Mouse (Mus musculus) limb, embryonic 13.5 days (tissue): ENCODE results near the gene Hdgf. TPM values are rescaled to one million over a fixed set of nuclear protein-coding genes. Genes with fewer than 3 reads are reported as not detected.
A peak's percentile ranks its signal among the peaks of the same experiment; 100 is the strongest.

ENCODE experiments used
- ATAC-seq: fragments of 200-750 bp; cut with Nextera tagmentation; 2 replicates; pipeline ENCODE4 v1.8.0; 2017; ENCODE audit warnings: low read depth, moderate number of reproducible peaks, moderate TSS enrichment; ENCODE audit not compliant: low FRiP score
- H3K27ac ChIP-seq: fragments of 300-500 bp; sonication (generic); 2 replicates; pipeline ENCODE4 v1.5.1; 2015; ENCODE audit warnings: inconsistent platforms, mild to moderate bottlenecking, moderate library complexity
- H3K27me3 ChIP-seq: fragments of 300-500 bp; sonication (generic); 2 replicates; pipeline ENCODE4 v1.6.1; 2015; ENCODE audit warnings: mild to moderate bottlenecking, inconsistent platforms
- H3K36me3 ChIP-seq: fragments of 300-500 bp; sonication (generic); 2 replicates; pipeline ENCODE4 v1.6.1; 2015; ENCODE audit warnings: inconsistent platforms, mild to moderate bottlenecking, moderate library complexity
- H3K4me1 ChIP-seq: fragments of 300-500 bp; sonication (generic); 2 replicates; pipeline ENCODE4 v1.6.1; 2015; ENCODE audit warnings: inconsistent platforms
- H3K4me2 ChIP-seq: fragments of 300-500 bp; sonication (generic); replicated peaks from 2 replicates; pipeline ENCODE4 v1.6.1; 2015; ENCODE audit warnings: inconsistent platforms, mild to moderate bottlenecking, moderate library complexity
- H3K4me3 ChIP-seq: fragments of 300-500 bp; sonication (generic); 2 replicates; pipeline ENCODE4 v1.5.1; 2015; ENCODE audit warnings: moderate library complexity, mild to moderate bottlenecking, inconsistent platforms
- H3K9ac ChIP-seq: fragments of 300-500 bp; sonication (generic); 2 replicates; pipeline ENCODE4 v1.6.1; 2015; ENCODE audit warnings: mild to moderate bottlenecking, inconsistent platforms
- H3K9me3 ChIP-seq: fragments of 300-500 bp; sonication (generic); 2 replicates; pipeline ENCODE4 v1.6.1; 2016; ENCODE audit warnings: inconsistent platforms
- WGBS: fragments of 180-500 bp; shearing (Covaris S2); methylation state at CpG from one replicate; pipeline ENCODE4 v1.1.7; 2015; 5-methylcytosine and 5-hydroxymethylcytosine counted together
- polyA plus RNA-seq: library from polyadenylated mRNA; unstranded; fragments of >200 nt; fragmentation: Nextera tagmentation; extraction: Ambion mirVana; gene quantifications from 2 replicates; pipeline ENCODE4 v1.2.1, GENCODE M21; 2015

Hdgf gene
- polyA plus RNA-seq, 1 experiment from 2014 or later: 205 TPM

DNA sequence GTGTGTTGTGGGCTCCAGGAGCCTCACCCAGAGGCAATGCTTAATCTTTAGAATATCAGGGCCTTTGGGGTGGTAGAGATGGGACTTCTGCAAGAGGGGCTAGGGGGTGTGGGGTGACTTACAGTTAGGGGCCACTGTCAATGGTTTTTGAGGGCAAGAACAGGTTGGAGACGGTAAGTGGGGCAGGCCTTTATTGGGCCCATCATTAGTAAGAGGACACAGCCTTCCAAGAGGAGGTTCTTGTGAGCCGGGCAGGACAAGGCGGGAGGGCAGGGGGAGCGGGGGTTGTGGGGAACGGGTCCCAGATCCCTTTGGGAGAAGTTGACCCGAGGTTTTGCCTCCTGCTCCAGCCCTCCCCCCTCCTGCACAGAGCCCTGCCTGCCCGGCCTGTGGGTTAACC lies 7.4 kb downstream of the Hdgf start:
- H3K9ac ChIP-seq: no peak overlapping the region
- H3K27ac ChIP-seq: no peak overlapping the region
- H3K27me3 ChIP-seq: no peaks in the 10 kb centered on the region
- H3K4me3 ChIP-seq: no peak overlapping the region
- peaks cover 34% of the 10 kb centered on the region for H3K4me1 ChIP-seq
- H3K9me3 ChIP-seq: no peaks in the 10 kb centered on the region
- peaks cover 50% of the 10 kb centered on the region for H3K36me3 ChIP-seq
- 89% methylated on average over 7 of the region's 7 CpGs for WGBS
- no peak overlapping the region for H3K4me2 ChIP-seq
- ATAC-seq: no peak

DNA sequence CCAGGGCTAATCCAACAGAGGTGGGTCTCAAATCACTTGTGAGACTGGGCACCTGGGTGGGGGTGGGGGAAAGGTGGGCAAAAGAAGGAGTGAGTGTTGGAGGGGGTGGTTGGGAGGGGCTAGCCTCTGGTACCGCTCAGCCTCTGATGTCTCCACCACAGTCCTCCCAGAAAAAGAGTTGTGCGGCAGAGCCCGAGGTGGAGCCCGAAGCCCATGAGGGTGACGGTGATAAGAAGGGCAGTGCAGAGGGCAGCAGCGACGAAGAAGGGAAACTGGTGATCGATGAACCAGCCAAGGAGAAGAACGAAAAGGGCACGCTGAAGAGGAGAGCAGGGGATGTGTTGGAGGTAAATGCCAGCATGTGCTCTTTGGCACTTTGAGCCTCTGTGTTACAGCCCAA lies 7.8 kb downstream of the Hdgf start:
- Histone ChIP-seq H3K27me3 (no peaks in the 10 kb centered on the region), H3K36me3 (peaks cover 50% of the 10 kb centered on the region), H3K9me3 (no peaks in the 10 kb centered on the region), H3K4me2 (no peak overlapping the region), H3K27ac (no peak overlapping the region), H3K4me1 (peaks cover 30% of the 10 kb centered on the region), H3K9ac (no peak overlapping the region), H3K4me3 (no peak overlapping the region)
- no peak for ATAC-seq
- 95% methylated on average over 10 of the region's 10 CpGs for WGBS

DNA sequence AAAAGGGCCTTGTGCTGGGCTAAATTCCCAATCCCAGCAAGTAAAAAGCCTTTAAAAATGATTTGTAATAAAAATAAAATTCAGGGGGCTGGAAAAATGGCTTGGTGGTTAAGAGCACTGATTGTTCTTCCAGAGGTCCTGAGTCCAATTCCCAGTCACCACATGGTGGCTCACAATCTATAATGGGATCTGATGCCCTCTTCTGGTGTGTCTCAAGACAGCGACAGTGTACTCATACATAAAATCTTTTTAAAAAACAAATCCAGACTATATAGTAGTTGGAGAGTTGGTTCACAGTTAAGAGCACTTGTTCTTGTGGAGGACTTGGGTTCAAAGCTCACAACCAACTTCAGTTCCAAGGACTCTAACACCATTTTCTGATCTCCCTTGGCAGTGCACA lies 10.9 kb downstream of the Hdgf start:
- WGBS: 89% methylated on average over 1 of the region's 1 CpGs
- Histone ChIP-seq H3K4me2 (no peak overlapping the region), H3K4me3 (no peak overlapping the region), H3K27ac (no peak overlapping the region), H3K9me3 (no peaks in the 10 kb centered on the region), H3K4me1 (peaks cover 9% of the 10 kb centered on the region; the same call in 1 of the 2 replicates), H3K9ac (no peak overlapping the region), H3K27me3 (no peaks in the 10 kb centered on the region), H3K36me3 (peaks cover 53% of the 10 kb centered on the region)
- no peak for ATAC-seq

GRCm38 (mm10) chr3:87918551-87918950 lies 12.4 kb downstream of the Hdgf start:
- Histone ChIP-seq H3K36me3 (peaks cover 61% of the 10 kb centered on the region), H3K27ac (0 out of 2 replicates have a peak overlapping the region, but pooled peaks have one; percentile 24), H3K4me3 (peak overlapping the region; percentile 71; the same call in 1 of the 2 replicates), H3K27me3 (no peaks in the 10 kb centered on the region), H3K4me1 (peaks cover 9% of the 10 kb centered on the region; the same call in 1 of the 2 replicates), H3K4me2 (peak overlapping the region; percentile 85), H3K9me3 (no peaks in the 10 kb centered on the region), H3K9ac (no peak overlapping the region)
- ATAC-seq: no peak
- 88% methylated on average over 1 of the region's 1 CpGs for WGBS

DNA sequence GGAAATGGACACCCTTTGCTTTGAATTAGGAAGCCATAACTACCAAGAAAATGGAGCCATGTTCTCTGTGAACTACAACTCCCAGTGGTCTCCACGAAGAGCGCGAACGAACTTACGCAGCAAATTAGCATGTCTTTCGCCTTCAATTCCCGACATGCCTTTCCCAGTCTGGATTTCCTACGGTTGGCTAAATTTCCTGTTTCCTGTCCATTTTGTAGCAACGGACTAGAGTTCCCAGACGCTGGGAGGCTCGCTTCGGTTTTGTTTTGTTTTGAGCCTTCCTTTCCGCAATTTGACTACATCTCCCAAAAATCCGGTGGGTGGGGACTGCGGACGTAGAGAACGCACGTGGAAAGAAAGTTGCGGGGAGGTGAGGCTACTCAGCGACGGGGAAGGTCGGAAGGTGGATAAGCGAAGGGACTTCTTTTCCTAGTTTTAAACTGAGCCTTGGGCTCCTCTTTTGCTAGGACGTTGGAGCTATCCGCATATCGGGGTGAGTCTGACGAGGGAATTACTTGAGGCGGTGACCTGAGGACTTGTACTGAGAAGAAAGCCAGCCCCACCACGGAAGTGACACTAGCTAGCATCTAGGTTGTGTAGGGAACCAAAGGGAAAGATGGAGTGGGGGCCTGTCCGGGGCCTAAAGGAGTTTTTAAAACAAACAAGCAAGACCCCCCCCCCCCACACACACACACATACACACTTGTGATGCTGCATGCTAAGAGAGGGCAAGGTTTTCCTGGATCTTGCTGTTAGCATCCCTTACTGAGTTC lies 13.4 kb downstream of the Hdgf start, which contains the start of gene Mrpl24:
TSS of gene Mrpl24 (plus strand) at position 171 of the 773 bp plus-strand sequence.
- Histone ChIP-seq H3K9me3 (no peaks in the 10 kb centered on the region), H3K4me3 (peak within 1 kb of the TSS; percentile 71), H3K27me3 (no peaks in the 10 kb centered on the region), H3K36me3 (peaks cover 61% of the 10 kb centered on the region), H3K27ac (peak within 1 kb of the TSS; percentile 79), H3K4me1 (peaks cover 9% of the 10 kb centered on the region; the same call in 1 of the 2 replicates), H3K4me2 (peak within 1 kb of the TSS; percentile 85), H3K9ac (peak within 1 kb of the TSS; percentile 83)
- ATAC-seq: peak; percentile 87
- WGBS: under 1% methylated on average over 30 of the region's 30 CpGs

GRCm38 (mm10) chr3:87920270-87920943 lies 14.3 kb downstream of the Hdgf start:
- H3K36me3 ChIP-seq: peaks cover 61% of the 10 kb centered on the region
- H3K27me3 ChIP-seq: no peaks in the 10 kb centered on the region
- H3K9ac ChIP-seq: peak overlapping the region; percentile 83
- no peaks in the 10 kb centered on the region for H3K9me3 ChIP-seq
- peak overlapping the region; percentile 71 for H3K4me3 ChIP-seq
- no peak overlapping the region for H3K27ac ChIP-seq
- ATAC-seq: no peak
- peaks cover 9% of the 10 kb centered on the region; the same call in 1 of the 2 replicates for H3K4me1 ChIP-seq
- peak overlapping the region; percentile 85 for H3K4me2 ChIP-seq
- WGBS: 66% methylated on average over 9 of the region's 9 CpGs

- WGBS: 85% methylated on average over 7 of the region's 7 CpGs
- no peak for ATAC-seq
- Histone ChIP-seq H3K4me1 (peaks cover 17% of the 10 kb centered on the region), H3K4me2 (no peak overlapping the region), H3K9ac (no peak overlapping the region), H3K4me3 (no peak overlapping the region), H3K9me3 (no peaks in the 10 kb centered on the region), H3K27me3 (no peaks in the 10 kb centered on the region), H3K27ac (no peak overlapping the region), H3K36me3 (peaks cover 66% of the 10 kb centered on the region)
Observed at GRCm38 (mm10) chr3:87924996-87925395, 18.9 kb downstream of the Hdgf start.

DNA sequence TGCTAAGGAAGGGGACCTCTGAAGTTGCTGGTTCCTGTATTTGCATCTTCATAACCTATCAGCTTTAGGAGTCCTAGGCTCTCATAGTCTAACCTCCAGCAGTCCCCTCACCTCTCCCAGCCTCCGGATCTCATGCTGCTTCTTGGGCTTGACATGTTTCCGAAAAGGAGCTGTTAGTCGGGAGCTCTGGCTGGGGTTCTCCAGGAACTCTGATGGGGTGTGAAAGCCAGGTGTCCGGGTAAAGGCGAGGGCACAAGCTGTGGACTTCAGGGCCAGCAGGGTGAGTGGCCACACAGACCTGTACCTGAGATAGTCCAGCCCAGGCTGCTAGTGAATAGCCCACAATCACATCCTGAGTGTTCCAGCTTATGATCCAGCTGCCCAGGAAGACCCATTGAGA lies 21.3 kb downstream of the Hdgf start:
- peaks cover 27% of the 10 kb centered on the region for H3K4me1 ChIP-seq
- WGBS: 95% methylated on average over 5 of the region's 5 CpGs
- no peak overlapping the region for H3K4me3 ChIP-seq
- no peaks in the 10 kb centered on the region for H3K9me3 ChIP-seq
- no peak overlapping the region for H3K4me2 ChIP-seq
- no peak for ATAC-seq
- no peaks in the 10 kb centered on the region for H3K27me3 ChIP-seq
- no peak overlapping the region for H3K27ac ChIP-seq
- H3K9ac ChIP-seq: no peak overlapping the region
- peaks cover 68% of the 10 kb centered on the region for H3K36me3 ChIP-seq

DNA sequence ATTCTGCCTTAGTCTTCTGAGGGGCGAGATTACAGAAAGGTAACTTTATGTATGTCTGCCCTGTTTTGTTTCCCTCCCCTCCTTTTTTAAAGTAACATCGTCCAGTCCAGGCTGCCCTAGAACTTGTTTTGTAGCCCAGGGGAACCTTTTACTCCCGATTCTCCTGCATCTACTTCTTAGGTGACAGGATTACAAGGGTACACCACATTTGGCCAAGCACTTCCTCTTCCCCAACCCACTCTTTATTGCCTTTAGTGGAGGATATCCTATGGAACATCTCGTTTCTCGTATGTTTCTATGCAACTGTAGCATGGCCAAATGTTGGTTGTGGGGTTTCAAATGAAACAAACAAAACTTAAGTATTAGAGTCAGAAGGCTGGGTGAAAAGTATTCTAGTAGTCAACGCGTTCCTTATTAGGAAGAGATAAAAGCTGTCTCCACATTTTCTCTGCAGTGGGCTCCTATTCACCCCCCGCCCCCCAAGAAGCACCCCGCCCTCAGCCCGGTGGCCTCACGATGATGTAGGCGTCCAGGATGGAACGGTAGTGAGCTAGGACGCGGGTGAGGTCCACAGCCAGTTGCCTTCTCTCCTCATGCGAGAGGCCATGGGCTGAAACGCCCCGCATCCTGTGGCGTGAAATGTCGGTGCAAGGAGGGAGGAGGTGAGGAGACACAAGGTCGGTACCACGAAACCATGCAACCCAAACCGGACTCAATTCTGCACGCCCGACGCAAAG lies 23.4 kb downstream of the Hdgf start:
- H3K4me1 ChIP-seq: peaks cover 39% of the 10 kb centered on the region
- peak overlapping the region; percentile 93 for H3K4me3 ChIP-seq
- H3K27ac ChIP-seq: peak overlapping the region; percentile 75
- peak; percentile 16; the same call in 1 of the 2 replicates for ATAC-seq
- no peaks in the 10 kb centered on the region for H3K9me3 ChIP-seq
- H3K27me3 ChIP-seq: no peaks in the 10 kb centered on the region
- H3K9ac ChIP-seq: peak overlapping the region; percentile 89
- H3K4me2 ChIP-seq: peak overlapping the region; percentile 87
- H3K36me3 ChIP-seq: peaks cover 64% of the 10 kb centered on the region
- 6% methylated on average over 26 of the region's 26 CpGs for WGBS

- H3K4me2 ChIP-seq: peak within 1 kb of the TSS; percentile 87
- H3K27ac ChIP-seq: peak within 1 kb of the TSS; percentile 89
- under 1% methylated on average over 56 of the region's 78 CpGs for WGBS
- H3K27me3 ChIP-seq: no peaks in the 10 kb centered on the region
- no peaks in the 10 kb centered on the region for H3K9me3 ChIP-seq
- H3K4me3 ChIP-seq: peak within 1 kb of the TSS; percentile 93
- H3K36me3 ChIP-seq: peaks cover 61% of the 10 kb centered on the region
- H3K4me1 ChIP-seq: peaks cover 42% of the 10 kb centered on the region
- ATAC-seq: peak; percentile 97
- H3K9ac ChIP-seq: peak within 1 kb of the TSS; percentile 89
Observed at GRCm38 (mm10) chr3:87930078-87930795, 24.1 kb downstream of the Hdgf start, which contains the start of the genes Isg20l2 and Rrnad1. Gene Isg20l2 (plus strand): TSS chr3:87930314. Gene Rrnad1 (minus strand): TSS chr3:87930717.

- Histone ChIP-seq H3K4me2 (no peak overlapping the region), H3K4me3 (no peak overlapping the region), H3K9me3 (no peaks in the 10 kb centered on the region), H3K36me3 (peaks cover 62% of the 10 kb centered on the region), H3K27ac (no peak overlapping the region; the same call in 1 of the 2 replicates), H3K9ac (0 out of 2 replicates have a peak overlapping the region, but pooled peaks have one; percentile 0), H3K4me1 (peaks cover 42% of the 10 kb centered on the region), H3K27me3 (no peaks in the 10 kb centered on the region)
- WGBS: 71% methylated on average over 5 of the region's 5 CpGs
- ATAC-seq: no peak
Observed at GRCm38 (mm10) chr3:87934026-87934425, 27.9 kb downstream of the Hdgf start.
